Mouse (Mus musculus): ENCODE results near the gene Dgkq.
"Not testable (repeated sequence)": the region's sequence is repeated elsewhere in the genome, so short reads cannot be mapped to it uniquely, and the experiment has no call there.

GRCm38 (mm10) chr5:108634088-108634487, 35.4 kb downstream of the Dgkq start:
- not testable (repeated sequence) for TF ChIP-seq CTCF (conservative IDR thresholded peaks at IDR 0.05; ENCODE audit: low read length); POU5F1 (IDR thresholded peaks at IDR 0.05; ENCODE audit: borderline replicate concordance, low read length); NANOG (IDR thresholded peaks at IDR 0.05; ENCODE audit: borderline replicate concordance, low read length)

Data from E14TG2a.4 (cell line).